8 mouse cellular contexts compared by ENCODE assay signal in the genomic region with DNA sequence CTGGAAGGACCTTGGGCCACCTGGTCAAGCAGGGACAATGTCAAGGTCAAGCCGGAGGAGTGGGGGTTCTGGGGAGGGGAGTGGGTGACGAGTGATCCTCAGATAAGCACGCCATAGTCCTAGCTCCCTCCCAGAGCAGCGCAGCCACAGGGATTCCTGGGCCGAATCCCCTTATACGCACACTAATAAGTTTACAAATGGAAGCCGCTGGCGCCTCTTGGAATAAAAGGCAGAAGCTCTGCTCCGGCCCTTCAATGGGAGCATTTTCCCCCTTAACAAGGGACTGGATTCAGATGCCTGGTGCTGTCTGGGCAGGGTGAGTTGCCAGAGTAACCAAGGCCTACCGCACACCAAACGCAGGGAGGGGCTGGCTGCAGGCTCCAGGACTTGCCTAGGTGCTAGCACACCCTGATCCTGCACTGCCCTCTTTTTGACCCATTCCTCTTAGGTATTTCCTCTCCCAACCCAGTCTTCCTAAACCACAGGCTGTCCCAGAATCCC. TPM values are rescaled to one million over a fixed set of nuclear protein-coding genes. Genes with fewer than 3 reads are reported as not detected.
DNase-seq lines count a peak whose midpoint lies in the region; ATAC-seq lines count a peak whose summit lies in the region.
"Had no signal": no experiment of that assay in that cellular context is flagged by ENCODE, and none has a peak within 500 bp of the region (broad histone marks: within the 10 kb centered on the region; RNA-seq: fewer than 3 reads in every experiment).

No protein-coding gene starts in this region.

- H3K4me3 ChIP-seq in lung, embryonic 16.5 days (ENCODE audit: low read length): peak overlapping the region; percentile 54
- peak overlapping the region; percentile 66 for H3K4me3 ChIP-seq in embryonic facial prominence, embryonic 10.5 days
- H3K4me3 ChIP-seq in hindbrain, embryonic 15.5 days: peak overlapping the region; percentile 47
- peak overlapping the region; percentile 45 for H3K4me3 ChIP-seq in midbrain, embryonic 14.5 days (replicated peaks; ENCODE audit: low read depth, low read length)

- H3K36me3 ChIP-seq in lung, embryonic 16.5 days (ENCODE audit: control insufficient read depth, insufficient read depth, low read length): no peaks in the 10 kb centered on the region
- no peaks in the 10 kb centered on the region for H3K36me3 ChIP-seq in embryonic facial prominence, embryonic 10.5 days (replicated peaks)
- H3K36me3 ChIP-seq in hindbrain, embryonic 15.5 days: no peaks in the 10 kb centered on the region
- H3K36me3 ChIP-seq in midbrain, embryonic 14.5 days (ENCODE audit: control insufficient read depth, insufficient read depth, low read length): no peaks in the 10 kb centered on the region

- peak overlapping the region; percentile 94 for H3K4me2 ChIP-seq in lung, embryonic 16.5 days (ENCODE audit: low read depth, low read length)
- peak overlapping the region; percentile 93 for H3K4me2 ChIP-seq in hindbrain, embryonic 15.5 days
- H3K4me2 ChIP-seq in midbrain, embryonic 14.5 days (ENCODE audit: low read length): peak overlapping the region; percentile 97

- 0 out of 2 replicates have a peak overlapping the region, but pooled peaks have one; percentile 14 for H3K9ac ChIP-seq in lung, embryonic 16.5 days (ENCODE audit: low read length)
- H3K9ac ChIP-seq in hindbrain, embryonic 15.5 days: peak overlapping the region; percentile 51
- peak overlapping the region; percentile 65 for H3K9ac ChIP-seq in midbrain, embryonic 14.5 days (replicated peaks; ENCODE audit: low read length)

- H3K9me3 ChIP-seq in lung, embryonic 16.5 days (ENCODE audit: control insufficient read depth, low read length): no peaks in the 10 kb centered on the region
- H3K9me3 ChIP-seq in embryonic facial prominence, embryonic 10.5 days: no peaks in the 10 kb centered on the region
- no peaks in the 10 kb centered on the region for H3K9me3 ChIP-seq in hindbrain, embryonic 15.5 days
- no peaks in the 10 kb centered on the region for H3K9me3 ChIP-seq in midbrain, embryonic 14.5 days (ENCODE audit: control insufficient read depth, low read length)

- H3K27ac ChIP-seq in lung, embryonic 16.5 days (ENCODE audit: low read length): no peak overlapping the region
- H3K27ac ChIP-seq in embryonic facial prominence, embryonic 10.5 days (replicated peaks): peak overlapping the region; percentile 83
- H3K27ac ChIP-seq in hindbrain, embryonic 15.5 days (replicated peaks): peak overlapping the region; percentile 73
- H3K27ac ChIP-seq in midbrain, embryonic 14.5 days (replicated peaks; ENCODE audit: low read depth, low read length): peak overlapping the region; percentile 77
- H3K27ac ChIP-seq: macrophage had no signal

- DNase-seq in lung, adult 18-20 months: no peak
- peak; percentile 60 for DNase-seq in embryonic facial prominence, embryonic 10.5 days (ENCODE audit: low spot score)
- peak; percentile 72 for DNase-seq in midbrain, embryonic 14.5 days
- no peak for DNase-seq in spleen, postnatal 10 days (ENCODE audit: low spot score in 2 of 2)
- no peak for DNase-seq in spleen, postnatal 14 days (ENCODE audit: low spot score in 2 of 2)

- peaks cover 23% of the 10 kb centered on the region for H3K4me1 ChIP-seq in lung, embryonic 16.5 days (replicated peaks; ENCODE audit: control insufficient read depth, insufficient read depth, low read length)
- H3K4me1 ChIP-seq in embryonic facial prominence, embryonic 10.5 days: peaks cover 52% of the 10 kb centered on the region
- H3K4me1 ChIP-seq in hindbrain, embryonic 15.5 days (replicated peaks): peaks cover 35% of the 10 kb centered on the region
- H3K4me1 ChIP-seq in midbrain, embryonic 14.5 days (ENCODE audit: control insufficient read depth, insufficient read depth, low read length): peaks cover 26% of the 10 kb centered on the region

- peak; percentile 45 for ATAC-seq in lung, embryonic 16.5 days (ENCODE audit: low read depth)
- peak; percentile 52 for ATAC-seq in hindbrain, embryonic 15.5 days (ENCODE audit: low FRiP score, low read depth)
- ATAC-seq in midbrain, embryonic 14.5 days (ENCODE audit: low FRiP score, low TSS enrichment): peak; percentile 57

- 7% methylated on average over 11 of the region's 11 CpGs for WGBS in lung, embryonic 16.5 days
- 2% methylated on average over 11 of the region's 11 CpGs for WGBS in embryonic facial prominence, embryonic 10.5 days
- WGBS in hindbrain, embryonic 15.5 days: 2% methylated on average over 11 of the region's 11 CpGs
- 0% methylated on average over 11 of the region's 11 CpGs for WGBS in midbrain, embryonic 14.5 days

- peaks cover 16% of the 10 kb centered on the region for H3K27me3 ChIP-seq in lung, embryonic 16.5 days (ENCODE audit: control insufficient read depth, insufficient read depth, low read depth, low read length)
- H3K27me3 ChIP-seq in embryonic facial prominence, embryonic 10.5 days (replicated peaks; ENCODE audit: low read depth, poor library complexity, severe bottlenecking): peaks cover 97% of the 10 kb centered on the region
- H3K27me3 ChIP-seq in hindbrain, embryonic 15.5 days: no peaks in the 10 kb centered on the region
- H3K27me3 ChIP-seq in midbrain, embryonic 14.5 days (ENCODE audit: control insufficient read depth, insufficient read depth, low read length): no peaks in the 10 kb centered on the region

RNA-seq across cellular contexts. Expression of gene Grik4, which starts 46.2 kb away (rescaled TPM):
- polyA plus RNA-seq in lung, embryonic 16.5 days (2015; fragmentation: Nextera tagmentation; extraction: Ambion mirVana): 1.5 and 2.3 TPM in 2 replicates
- 0.96 and 1.1 TPM in 2 replicates for polyA plus RNA-seq in embryonic facial prominence, embryonic 10.5 days (2016; fragmentation: Nextera tagmentation; extraction: Ambion mirVana)
- 10.4 and 13.2 TPM in 2 replicates for polyA plus RNA-seq in hindbrain, embryonic 15.5 days (2015; fragmentation: Nextera tagmentation; extraction: Ambion mirVana)
- 4.4 and 6.6 TPM in 2 replicates for polyA plus RNA-seq in midbrain, embryonic 14.5 days (2014; fragmentation: Nextera tagmentation; extraction: Ambion mirVana)
- polyA plus RNA-seq: macrophage had no signal

Comparison
In these comparisons a context has a peak if more than half of its experiments do, and no peak if none do; other contexts are left out.
1. H3K9ac ChIP-seq: peak in every context shown above with its lines; median percentile 65 in midbrain, embryonic 14.5 days; 51 in hindbrain, embryonic 15.5 days; 14 in lung, embryonic 16.5 days.
2. DNase-seq: peak in embryonic facial prominence, embryonic 10.5 days (single experiment) and midbrain, embryonic 14.5 days (single experiment); none in lung, adult 18-20 months (0 of 2), spleen, postnatal 10 days (0 of 2) and spleen, postnatal 14 days (0 of 2).
3. Peak in every context shown above with its lines, with median percentiles within 50 percentile points of each other: ATAC-seq, H3K4me2 ChIP-seq and H3K4me3 ChIP-seq.